Mouse (Mus musculus): Measurements from ENCODE around the gene Pcp2.

GRCm38 (mm10) chr8:3622119-3622518 lies 3.2 kb downstream of the Pcp2 start:
- TF ChIP-seq CTCF (IDR thresholded peaks at IDR 0.05; ENCODE audit: low read depth) (no peak), EP300 (IDR thresholded peaks at IDR 0.05; ENCODE audit: low read depth) (no peak)
